Mouse (Mus musculus): ENCODE data around the gene Olfr1042. TPM values are rescaled to one million over a fixed set of nuclear protein-coding genes. Genes with fewer than 3 reads are reported as not detected.

Gene Olfr1042
- polyA plus RNA-seq, 1 experiment from 2014 or later, result not detected

- no peak within 1 kb of the TSS for H3K27ac ChIP-seq (ENCODE audit: low read depth, low read length)
- ATAC-seq (ENCODE audit: low FRiP score, low TSS enrichment), result no peak
- H3K9ac ChIP-seq (ENCODE audit: low read depth, low read length), result no peak within 1 kb of the TSS
- no peaks in the 10 kb centered on the region for H3K4me1 ChIP-seq (ENCODE audit: control insufficient read depth, insufficient read depth, low read length)
- no peaks in the 10 kb centered on the region for H3K36me3 ChIP-seq (ENCODE audit: control insufficient read depth, insufficient read depth, low read length)
- H3K4me2 ChIP-seq (replicated peaks; ENCODE audit: low read depth, low read length), result no peak within 1 kb of the TSS
- H3K27me3 ChIP-seq (ENCODE audit: control insufficient read depth, insufficient read depth, low read length), result no peaks in the 10 kb centered on the region
- 88% methylated on average over 1 of the region's 1 CpGs for WGBS
- no peak within 1 kb of the TSS for H3K4me3 ChIP-seq (ENCODE audit: low read length)
- no peaks in the 10 kb centered on the region for H3K9me3 ChIP-seq (ENCODE audit: control insufficient read depth, low read length)
These were observed 25.8 kb downstream of the Olfr1042 start, which contains the start of gene Olfr1039 for GRCm38 (mm10) chr2:86135828-86136227. TSS of gene Olfr1039 (minus strand) at chr2:86135928.

Other genes with a start within 250 kb of the Olfr1042 start
- not detected in 2 replicates for gene Olfr1025-ps1, start 246.6 kb downstream of the Olfr1042 start, polyA plus RNA-seq (2014; fragmentation: Nextera tagmentation; extraction: Ambion mirVana)
- gene Olfr1026, start 240.3 kb downstream of the Olfr1042 start, polyA plus RNA-seq (2014; fragmentation: Nextera tagmentation; extraction: Ambion mirVana), result not detected in 2 replicates
- gene Olfr1028, start 211.4 kb downstream of the Olfr1042 start, polyA plus RNA-seq (2014; fragmentation: Nextera tagmentation; extraction: Ambion mirVana), result not detected in 2 replicates
- gene Olfr1029, start 187.9 kb downstream of the Olfr1042 start, polyA plus RNA-seq (2014; fragmentation: Nextera tagmentation; extraction: Ambion mirVana), result not detected in 2 replicates
- not detected in 2 replicates for gene Olfr1030, start 182.6 kb downstream of the Olfr1042 start, polyA plus RNA-seq (2014; fragmentation: Nextera tagmentation; extraction: Ambion mirVana)
- gene Olfr1031, start 171.5 kb downstream of the Olfr1042 start, polyA plus RNA-seq (2014; fragmentation: Nextera tagmentation; extraction: Ambion mirVana), result not detected in 2 replicates
- not detected in 2 replicates for gene Olfr1032, start 156.3 kb downstream of the Olfr1042 start, polyA plus RNA-seq (2014; fragmentation: Nextera tagmentation; extraction: Ambion mirVana)
- 1.3 and 3.2 TPM in 2 replicates for gene Olfr1033, start 141.2 kb downstream of the Olfr1042 start, polyA plus RNA-seq (2014; fragmentation: Nextera tagmentation; extraction: Ambion mirVana)
- gene Olfr1034, start 116.0 kb downstream of the Olfr1042 start, polyA plus RNA-seq (2014; fragmentation: Nextera tagmentation; extraction: Ambion mirVana), result 0.17 TPM in 1 of 2 replicates, not detected in the other
- not detected in 2 replicates for gene Olfr1036, start 87.8 kb downstream of the Olfr1042 start, polyA plus RNA-seq (2014; fragmentation: Nextera tagmentation; extraction: Ambion mirVana)
- not detected in 2 replicates for gene Olfr1037, start 74.5 kb downstream of the Olfr1042 start, polyA plus RNA-seq (2014; fragmentation: Nextera tagmentation; extraction: Ambion mirVana)
- not detected in 2 replicates for gene Olfr1039, start 25.9 kb downstream of the Olfr1042 start, polyA plus RNA-seq (2014; fragmentation: Nextera tagmentation; extraction: Ambion mirVana)
- gene Olfr1040, start 15.1 kb downstream of the Olfr1042 start, polyA plus RNA-seq (2014; fragmentation: Nextera tagmentation; extraction: Ambion mirVana), result not detected in 2 replicates
- not detected in 2 replicates for gene Olfr1043, start 5.7 kb upstream of the Olfr1042 start, polyA plus RNA-seq (2014; fragmentation: Nextera tagmentation; extraction: Ambion mirVana)
- gene Olfr1044, start 16.0 kb upstream of the Olfr1042 start, polyA plus RNA-seq (2014; fragmentation: Nextera tagmentation; extraction: Ambion mirVana), result not detected in 2 replicates
- not detected in 2 replicates for gene Olfr52, start 23.8 kb upstream of the Olfr1042 start, polyA plus RNA-seq (2014; fragmentation: Nextera tagmentation; extraction: Ambion mirVana)
- not detected in 2 replicates for gene Olfr1045, start 41.2 kb upstream of the Olfr1042 start, polyA plus RNA-seq (2014; fragmentation: Nextera tagmentation; extraction: Ambion mirVana)
- not detected in 2 replicates for gene Olfr1046, start 57.5 kb upstream of the Olfr1042 start, polyA plus RNA-seq (2014; fragmentation: Nextera tagmentation; extraction: Ambion mirVana)
- not detected in 2 replicates for gene Olfr1047, start 69.6 kb upstream of the Olfr1042 start, polyA plus RNA-seq (2014; fragmentation: Nextera tagmentation; extraction: Ambion mirVana)
- not detected in 2 replicates for gene Olfr1048, start 78.5 kb upstream of the Olfr1042 start, polyA plus RNA-seq (2014; fragmentation: Nextera tagmentation; extraction: Ambion mirVana)
- gene Olfr1049, start 96.5 kb upstream of the Olfr1042 start, polyA plus RNA-seq (2014; fragmentation: Nextera tagmentation; extraction: Ambion mirVana), result not detected in 2 replicates
- not detected in 2 replicates for gene Olfr1051, start 117.2 kb upstream of the Olfr1042 start, polyA plus RNA-seq (2014; fragmentation: Nextera tagmentation; extraction: Ambion mirVana)
- not detected in 2 replicates for gene Olfr1052, start 130.6 kb upstream of the Olfr1042 start, polyA plus RNA-seq (2014; fragmentation: Nextera tagmentation; extraction: Ambion mirVana)
- gene Olfr1053, start 153.4 kb upstream of the Olfr1042 start, polyA plus RNA-seq (2014; fragmentation: Nextera tagmentation; extraction: Ambion mirVana), result not detected in 2 replicates
- gene Olfr1054, start 173.6 kb upstream of the Olfr1042 start, polyA plus RNA-seq (2014; fragmentation: Nextera tagmentation; extraction: Ambion mirVana), result not detected in 2 replicates
- gene Olfr1055, start 188.4 kb upstream of the Olfr1042 start, polyA plus RNA-seq (2014; fragmentation: Nextera tagmentation; extraction: Ambion mirVana), result not detected in 2 replicates
- gene Olfr1056, start 200.6 kb upstream of the Olfr1042 start, polyA plus RNA-seq (2014; fragmentation: Nextera tagmentation; extraction: Ambion mirVana), result not detected in 2 replicates
- not detected in 2 replicates for gene Olfr1057, start 216.6 kb upstream of the Olfr1042 start, polyA plus RNA-seq (2014; fragmentation: Nextera tagmentation; extraction: Ambion mirVana)
- not detected in 2 replicates for gene Olfr1058, start 226.7 kb upstream of the Olfr1042 start, polyA plus RNA-seq (2014; fragmentation: Nextera tagmentation; extraction: Ambion mirVana)

Measured in kidney, embryonic 14.5 days (tissue).